Mouse (Mus musculus): ENCODE measurements around the gene Zfp653. TPM values are rescaled to one million over a fixed set of nuclear protein-coding genes. Genes with fewer than 3 reads are reported as not detected.

Zfp653 gene
- polyA plus RNA-seq, 1 experiment from 2014 or later: 12.6 TPM

GRCm38 (mm10) chr9:22051161-22051957, 19.8 kb downstream of the Zfp653 start:
- Histone ChIP-seq H3K4me3 (replicated peaks) (peak overlapping the region; percentile 38), H3K9me3 (replicated peaks) (no peaks in the 10 kb centered on the region), H3K4me2 (replicated peaks) (peak overlapping the region; percentile 63), H3K9ac (no peak overlapping the region), H3K27me3 (peaks cover 82% of the 10 kb centered on the region), H3K36me3 (no peaks in the 10 kb centered on the region), H3K27ac (replicated peaks) (no peak overlapping the region), H3K4me1 (peaks cover 24% of the 10 kb centered on the region)
- no peak for ATAC-seq (ENCODE audit: insufficient number of reproducible peaks, low FRiP score, low TSS enrichment, low read depth)
- 2% methylated on average over 66 of the region's 67 CpGs for WGBS

- no peaks in the 10 kb centered on the region for H3K9me3 ChIP-seq (replicated peaks)
- peaks cover 24% of the 10 kb centered on the region for H3K4me1 ChIP-seq
- peak overlapping the region; percentile 38 for H3K4me3 ChIP-seq (replicated peaks)
- H3K27ac ChIP-seq (replicated peaks): no peak overlapping the region
- H3K36me3 ChIP-seq: no peaks in the 10 kb centered on the region
- WGBS: 1% methylated on average over 43 of the region's 43 CpGs
- peak; percentile 59; the same call in 1 of the 2 replicates for ATAC-seq (ENCODE audit: insufficient number of reproducible peaks, low FRiP score, low TSS enrichment, low read depth)
- peaks cover 76% of the 10 kb centered on the region for H3K27me3 ChIP-seq
- no peak overlapping the region for H3K9ac ChIP-seq
- peak overlapping the region; percentile 63 for H3K4me2 ChIP-seq (replicated peaks)
Measured at GRCm38 (mm10) chr9:22050351-22050889, 20.8 kb downstream of the Zfp653 start.

- peaks cover 23% of the 10 kb centered on the region for H3K4me1 ChIP-seq
- peaks cover 71% of the 10 kb centered on the region for H3K27me3 ChIP-seq
- peak overlapping the region; percentile 63; the same call in 1 of the 2 replicates for H3K4me2 ChIP-seq (replicated peaks)
- no peaks in the 10 kb centered on the region for H3K9me3 ChIP-seq (replicated peaks)
- no peaks in the 10 kb centered on the region for H3K36me3 ChIP-seq
- H3K9ac ChIP-seq: no peak overlapping the region
- ATAC-seq (ENCODE audit: insufficient number of reproducible peaks, low FRiP score, low TSS enrichment, low read depth): no peak
- H3K27ac ChIP-seq (replicated peaks): no peak overlapping the region
- no peak overlapping the region for H3K4me3 ChIP-seq (replicated peaks)
- WGBS: 42% methylated on average over 4 of the region's 4 CpGs
Measured at GRCm38 (mm10) chr9:22049721-22050270, 21.4 kb downstream of the Zfp653 start.

GRCm38 (mm10) chr9:22049315-22049714, 21.9 kb downstream of the Zfp653 start:
- Histone ChIP-seq H3K9ac (no peak overlapping the region), H3K4me2 (replicated peaks) (no peak overlapping the region), H3K27ac (replicated peaks) (no peak overlapping the region), H3K27me3 (peaks cover 66% of the 10 kb centered on the region), H3K4me1 (peaks cover 19% of the 10 kb centered on the region), H3K36me3 (no peaks in the 10 kb centered on the region), H3K4me3 (replicated peaks) (no peak overlapping the region), H3K9me3 (replicated peaks) (no peaks in the 10 kb centered on the region)
- ATAC-seq (ENCODE audit: insufficient number of reproducible peaks, low FRiP score, low TSS enrichment, low read depth): no peak
- WGBS: 54% methylated on average over 11 of the region's 11 CpGs

GRCm38 (mm10) chr9:22047329-22047728, 23.8 kb downstream of the Zfp653 start:
- Histone ChIP-seq H3K27me3 (peaks cover 48% of the 10 kb centered on the region), H3K36me3 (no peaks in the 10 kb centered on the region), H3K4me1 (peaks cover 18% of the 10 kb centered on the region), H3K4me2 (replicated peaks) (no peak overlapping the region), H3K27ac (replicated peaks) (no peak overlapping the region), H3K9me3 (replicated peaks) (no peaks in the 10 kb centered on the region), H3K4me3 (replicated peaks) (no peak overlapping the region), H3K9ac (no peak overlapping the region)
- no peak for ATAC-seq (ENCODE audit: insufficient number of reproducible peaks, low FRiP score, low TSS enrichment, low read depth)
- 56% methylated on average over 9 of the region's 9 CpGs for WGBS

GRCm38 (mm10) chr9:22041832-22042231, 29.3 kb downstream of the Zfp653 start:
- Histone ChIP-seq H3K9me3 (replicated peaks) (no peaks in the 10 kb centered on the region), H3K27ac (replicated peaks) (no peak overlapping the region), H3K27me3 (no peaks in the 10 kb centered on the region), H3K4me1 (no peaks in the 10 kb centered on the region), H3K9ac (no peak overlapping the region), H3K4me3 (replicated peaks) (no peak overlapping the region), H3K36me3 (no peaks in the 10 kb centered on the region), H3K4me2 (replicated peaks) (no peak overlapping the region)
- no peak for ATAC-seq (ENCODE audit: insufficient number of reproducible peaks, low FRiP score, low TSS enrichment, low read depth)
- WGBS: 50% methylated on average over 2 of the region's 2 CpGs

- Histone ChIP-seq H3K27me3 (no peaks in the 10 kb centered on the region), H3K4me1 (0 out of 2 replicates have a peak, but pooled peaks cover 5% of the 10 kb centered on the region), H3K4me2 (replicated peaks) (no peak overlapping the region), H3K27ac (replicated peaks) (no peak overlapping the region), H3K9ac (no peak overlapping the region), H3K9me3 (replicated peaks) (no peaks in the 10 kb centered on the region), H3K36me3 (no peaks in the 10 kb centered on the region), H3K4me3 (replicated peaks) (no peak overlapping the region)
- no peak for ATAC-seq (ENCODE audit: insufficient number of reproducible peaks, low FRiP score, low TSS enrichment, low read depth)
- 73% methylated on average over 10 of the region's 10 CpGs for WGBS
Measured at GRCm38 (mm10) chr9:22037826-22038225, 33.4 kb downstream of the Zfp653 start.

- Histone ChIP-seq H3K4me2 (replicated peaks) (no peak overlapping the region), H3K4me1 (0 out of 2 replicates have a peak, but pooled peaks cover 5% of the 10 kb centered on the region), H3K36me3 (no peaks in the 10 kb centered on the region), H3K9ac (no peak overlapping the region), H3K9me3 (replicated peaks) (no peaks in the 10 kb centered on the region), H3K4me3 (replicated peaks) (no peak overlapping the region), H3K27ac (replicated peaks) (no peak overlapping the region), H3K27me3 (no peaks in the 10 kb centered on the region)
- 47% methylated on average over 6 of the region's 6 CpGs for WGBS
- 0 out of 2 replicates have a peak, but pooled peaks have one; percentile 25 for ATAC-seq (ENCODE audit: insufficient number of reproducible peaks, low FRiP score, low TSS enrichment, low read depth)
Measured at GRCm38 (mm10) chr9:22035300-22036044, 35.7 kb downstream of the Zfp653 start.

- Histone ChIP-seq H3K9me3 (replicated peaks) (no peaks in the 10 kb centered on the region), H3K4me3 (replicated peaks) (no peak overlapping the region), H3K9ac (no peak overlapping the region), H3K27ac (replicated peaks) (no peak overlapping the region), H3K4me2 (replicated peaks) (no peak overlapping the region), H3K36me3 (no peaks in the 10 kb centered on the region), H3K4me1 (no peaks in the 10 kb centered on the region), H3K27me3 (no peaks in the 10 kb centered on the region)
- ATAC-seq (ENCODE audit: insufficient number of reproducible peaks, low FRiP score, low TSS enrichment, low read depth): no peak
- WGBS: 87% methylated on average over 9 of the region's 9 CpGs
Measured at GRCm38 (mm10) chr9:22030386-22030785, 40.8 kb downstream of the Zfp653 start.

GRCm38 (mm10) chr9:22028467-22028866, 42.7 kb downstream of the Zfp653 start:
- no peak overlapping the region for H3K4me2 ChIP-seq (replicated peaks)
- H3K4me3 ChIP-seq (replicated peaks): no peak overlapping the region
- 52% methylated on average over 7 of the region's 7 CpGs for WGBS
- no peak for ATAC-seq (ENCODE audit: insufficient number of reproducible peaks, low FRiP score, low TSS enrichment, low read depth)
- no peak overlapping the region for H3K9ac ChIP-seq
- H3K9me3 ChIP-seq (replicated peaks): no peaks in the 10 kb centered on the region
- no peaks in the 10 kb centered on the region for H3K4me1 ChIP-seq
- no peaks in the 10 kb centered on the region for H3K36me3 ChIP-seq
- H3K27me3 ChIP-seq: no peaks in the 10 kb centered on the region
- no peak overlapping the region for H3K27ac ChIP-seq (replicated peaks)

GRCm38 (mm10) chr9:22024592-22024991, 46.6 kb downstream of the Zfp653 start:
- H3K4me1 ChIP-seq: no peaks in the 10 kb centered on the region
- no peak overlapping the region for H3K9ac ChIP-seq
- ATAC-seq (ENCODE audit: insufficient number of reproducible peaks, low FRiP score, low TSS enrichment, low read depth): no peak
- H3K4me3 ChIP-seq (replicated peaks): no peak overlapping the region
- 47% methylated on average over 8 of the region's 8 CpGs for WGBS
- H3K4me2 ChIP-seq (replicated peaks): no peak overlapping the region
- H3K9me3 ChIP-seq (replicated peaks): no peaks in the 10 kb centered on the region
- no peaks in the 10 kb centered on the region for H3K36me3 ChIP-seq
- H3K27ac ChIP-seq (replicated peaks): no peak overlapping the region
- no peaks in the 10 kb centered on the region; the same call in 1 of the 2 replicates for H3K27me3 ChIP-seq
